Mouse (Mus musculus) spleen, adult 2 months (tissue): ENCODE results near the gene Grik4. TPM values are rescaled to one million over a fixed set of nuclear protein-coding genes. Genes with fewer than 3 reads are reported as not detected.

Experiments
- DNase-seq, 2 experiments: peaks; one replicate each; pipeline versions ENCODE4 v3.0.0 to v3.0.0-alpha.2; 2012 to 2021; ENCODE audit warnings: low spot score in 2 of 2, low read depth in 1 of 2
- H3K27ac ChIP-seq: fragments of 200-500 bp; 2 replicates; pipeline ENCODE4 v1.5.1; 2012; ENCODE audit warnings: low read length, inconsistent platforms; ENCODE audit not compliant: insufficient read depth
- H3K27me3 ChIP-seq: fragments of 200-500 bp; 2 replicates; pipeline ENCODE4 v1.6.1; 2012; ENCODE audit warnings: mild to moderate bottlenecking, moderate library complexity, low read length, inconsistent platforms; ENCODE audit not compliant: control insufficient read depth, insufficient read depth
- H3K36me3 ChIP-seq: fragments of 200-500 bp; 2 replicates; pipeline ENCODE4 v1.6.1; 2012; ENCODE audit warnings: mild to moderate bottlenecking, low read length, inconsistent platforms; ENCODE audit not compliant: control insufficient read depth, insufficient read depth
- H3K4me1 ChIP-seq: fragments of 200-500 bp; 2 replicates; pipeline ENCODE4 v1.6.1; 2011; ENCODE audit warnings: inconsistent platforms; ENCODE audit not compliant: control insufficient read depth, insufficient read depth, insufficient read length
- H3K4me3 ChIP-seq: fragments of 200-500 bp; 2 replicates; pipeline ENCODE4 v1.5.1; 2011; ENCODE audit warnings: mild to moderate bottlenecking, inconsistent platforms; ENCODE audit not compliant: insufficient read depth, insufficient read length; ENCODE audit errors: extremely low read depth
- CTCF ChIP-seq: fragments of 200-500 bp; IDR thresholded peaks from 2 replicates; pipeline ENCODE4 v1.5.1; 2011; ENCODE audit warnings: mild to moderate bottlenecking, inconsistent platforms; ENCODE audit not compliant: insufficient read depth, insufficient read length, insufficient replicate concordance; ENCODE audit errors: extremely low read depth
- POLR2A ChIP-seq: fragments of 200-500 bp; IDR thresholded peaks from 2 replicates; pipeline ENCODE4 v1.6.1; 2011; ENCODE audit warnings: low read depth, low read length, inconsistent platforms
- WGBS: fragments of 180-500 bp; shearing (Covaris S2); methylation state at CpG from one replicate; pipeline ENCODE4 v1.1.7; 2018; 5-methylcytosine and 5-hydroxymethylcytosine counted together
- polyA plus RNA-seq: library from polyadenylated mRNA; depleted of rRNA; stranded (reverse); fragments of >200 nt; gene quantifications from 2 replicates; pipeline ENCODE4 v1.2.3, GENCODE M21; 2012

The Grik4 gene
- polyA plus RNA-seq, 1 experiment, result 0.19 TPM

- no peak overlapping the region for H3K4me3 ChIP-seq
- no peak for TF ChIP-seq CTCF
- TF ChIP-seq POLR2A, result no peak
- H3K27me3 ChIP-seq, result no peaks in the 10 kb centered on the region
- DNase-seq, result no peak
- H3K4me1 ChIP-seq, result no peaks in the 10 kb centered on the region
- 68% methylated on average over 7 of the region's 7 CpGs for WGBS
- H3K36me3 ChIP-seq, result no peaks in the 10 kb centered on the region
- no peak overlapping the region for H3K27ac ChIP-seq
Observed at GRCm38 (mm10) chr9:42800138-42800537, 144.2 kb downstream of the Grik4 start.

GRCm38 (mm10) chr9:42799694-42800093 lies 144.6 kb downstream of the Grik4 start:
- Histone ChIP-seq H3K4me3 (no peak overlapping the region), H3K27ac (no peak overlapping the region), H3K4me1 (no peaks in the 10 kb centered on the region), H3K36me3 (no peaks in the 10 kb centered on the region), H3K27me3 (no peaks in the 10 kb centered on the region)
- WGBS, result 92% methylated on average over 5 of the region's 5 CpGs
- no peak for DNase-seq
- TF ChIP-seq POLR2A (no peak), CTCF (no peak)

DNA sequence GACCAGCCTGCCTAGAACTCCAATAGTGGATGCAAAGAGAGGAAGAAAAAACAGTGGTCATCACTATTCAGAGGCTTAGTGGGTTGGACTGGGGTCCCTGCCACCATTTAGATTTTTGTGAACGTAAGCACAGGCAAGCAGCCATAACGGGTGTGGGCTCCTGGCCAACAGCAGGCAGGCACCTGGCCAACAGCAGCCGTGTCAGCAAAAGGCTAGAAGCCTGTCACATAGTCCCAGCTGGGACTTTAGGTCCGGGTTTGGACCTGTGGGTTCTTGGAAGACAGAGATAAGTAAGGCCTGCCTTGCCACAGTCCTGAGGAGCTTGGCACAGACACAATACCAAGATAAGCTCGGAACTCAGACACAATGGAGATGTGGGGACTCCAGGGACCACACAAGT lies 145.1 kb downstream of the Grik4 start:
- no peak for TF ChIP-seq POLR2A
- no peak for TF ChIP-seq CTCF
- H3K27ac ChIP-seq, result no peak overlapping the region
- WGBS, result 40% methylated on average over 5 of the region's 5 CpGs
- no peak for DNase-seq
- no peaks in the 10 kb centered on the region for H3K4me1 ChIP-seq
- H3K4me3 ChIP-seq, result no peak overlapping the region
- H3K36me3 ChIP-seq, result no peaks in the 10 kb centered on the region
- no peaks in the 10 kb centered on the region for H3K27me3 ChIP-seq

DNA sequence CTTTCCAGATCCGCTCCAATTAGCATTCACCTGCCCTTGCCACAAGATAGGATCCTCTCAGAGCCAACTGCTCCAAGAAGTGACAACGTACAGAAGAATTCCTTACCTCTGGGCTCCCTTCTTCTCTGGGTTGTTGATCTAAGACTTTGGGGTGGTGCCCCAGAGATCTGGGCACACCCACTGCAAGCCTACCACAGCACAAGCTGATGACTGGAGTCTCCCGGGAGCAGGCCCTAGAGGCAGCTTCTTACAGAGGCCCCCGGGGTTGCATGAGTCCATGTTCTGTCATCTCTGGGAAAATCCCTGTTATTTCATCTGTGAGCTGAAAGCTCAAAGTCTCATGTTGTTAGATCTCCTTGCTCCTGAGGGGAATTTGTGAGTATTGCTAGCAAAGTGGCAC lies 146.0 kb downstream of the Grik4 start:
- no peak overlapping the region for H3K4me3 ChIP-seq
- no peak overlapping the region for H3K27ac ChIP-seq
- no peak for DNase-seq
- no peaks in the 10 kb centered on the region for H3K4me1 ChIP-seq
- TF ChIP-seq POLR2A (no peak), CTCF (no peak)
- 84% methylated on average over 4 of the region's 4 CpGs for WGBS
- H3K27me3 ChIP-seq, result no peaks in the 10 kb centered on the region
- no peaks in the 10 kb centered on the region for H3K36me3 ChIP-seq

DNA sequence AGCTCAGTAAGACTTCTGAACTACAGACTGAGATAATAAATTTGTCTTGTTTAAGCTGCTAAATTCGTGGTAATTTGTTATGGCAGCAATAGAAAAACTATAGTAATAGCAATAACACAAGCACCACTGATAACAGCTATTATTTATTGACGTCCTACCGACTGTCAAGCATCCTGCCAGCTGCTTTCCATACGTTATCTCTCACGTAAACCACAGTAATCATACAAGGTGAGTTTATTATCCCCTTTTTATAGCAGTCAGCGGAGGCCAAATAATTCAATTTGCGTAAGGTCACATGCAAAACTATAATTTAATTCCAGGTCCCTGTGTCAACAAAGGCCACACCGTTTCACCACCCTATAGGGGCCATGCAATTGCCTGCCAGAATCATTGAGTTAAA lies 147.0 kb downstream of the Grik4 start:
- H3K4me1 ChIP-seq, result no peaks in the 10 kb centered on the region
- no peaks in the 10 kb centered on the region for H3K27me3 ChIP-seq
- H3K27ac ChIP-seq, result no peak overlapping the region
- no peaks in the 10 kb centered on the region for H3K36me3 ChIP-seq
- no peak for DNase-seq
- TF ChIP-seq POLR2A (no peak), CTCF (no peak)
- 70% methylated on average over 8 of the region's 8 CpGs for WGBS
- no peak overlapping the region for H3K4me3 ChIP-seq

DNA sequence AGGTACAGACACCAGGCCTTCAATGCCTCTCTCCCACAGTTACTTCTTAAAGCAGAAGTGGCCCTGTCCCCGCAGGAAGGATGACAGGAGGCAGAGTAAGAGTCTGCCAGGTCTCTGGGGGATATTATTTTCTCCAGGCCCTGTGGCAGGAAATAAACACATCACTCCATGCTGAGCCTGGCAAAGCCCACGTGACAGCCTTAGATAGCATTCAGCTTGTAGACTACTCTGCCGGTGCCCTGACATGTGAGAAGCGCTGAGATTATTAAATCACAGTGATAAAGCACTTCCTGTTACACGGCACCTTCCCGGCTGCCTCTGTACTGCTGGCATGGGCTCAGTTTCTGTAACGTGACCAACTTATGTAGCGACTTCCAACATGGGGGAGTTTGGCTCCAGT lies 148.4 kb downstream of the Grik4 start:
- no peak for DNase-seq
- Histone ChIP-seq H3K27ac (no peak overlapping the region), H3K27me3 (no peaks in the 10 kb centered on the region), H3K4me3 (no peak overlapping the region), H3K4me1 (no peaks in the 10 kb centered on the region), H3K36me3 (no peaks in the 10 kb centered on the region)
- WGBS, result 6% methylated on average over 8 of the region's 8 CpGs
- no peak for TF ChIP-seq POLR2A
- TF ChIP-seq CTCF, result no peak

DNA sequence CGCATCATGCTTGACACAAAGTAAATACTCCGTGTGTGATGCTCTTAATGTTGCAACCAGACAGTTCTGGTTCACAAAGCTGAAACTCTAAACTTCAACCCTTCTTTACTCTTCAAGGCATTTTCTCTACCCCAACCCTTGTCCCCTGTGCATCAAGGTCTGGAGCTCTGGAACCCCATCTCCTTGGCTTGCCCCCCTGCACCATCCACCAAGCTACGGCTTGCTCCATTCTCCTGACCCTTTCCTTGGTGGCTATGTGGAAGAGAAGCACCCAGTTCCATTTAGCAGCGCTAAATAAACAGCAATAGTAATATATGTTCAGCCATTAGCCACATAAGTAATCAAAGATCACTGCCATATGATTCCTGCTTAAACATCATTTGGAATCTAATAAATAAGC lies 150.3 kb downstream of the Grik4 start:
- Histone ChIP-seq H3K4me3 (no peak overlapping the region), H3K27ac (no peak overlapping the region), H3K36me3 (no peaks in the 10 kb centered on the region), H3K27me3 (no peaks in the 10 kb centered on the region), H3K4me1 (no peaks in the 10 kb centered on the region)
- DNase-seq, result no peak
- TF ChIP-seq CTCF (no peak), POLR2A (no peak)
- 92% methylated on average over 4 of the region's 4 CpGs for WGBS

GRCm38 (mm10) chr9:42793581-42793980 lies 150.7 kb downstream of the Grik4 start:
- WGBS, result 78% methylated on average over 8 of the region's 8 CpGs
- Histone ChIP-seq H3K27me3 (no peaks in the 10 kb centered on the region), H3K27ac (no peak overlapping the region), H3K4me3 (no peak overlapping the region), H3K4me1 (no peaks in the 10 kb centered on the region), H3K36me3 (no peaks in the 10 kb centered on the region)
- TF ChIP-seq CTCF, result no peak
- TF ChIP-seq POLR2A, result no peak
- DNase-seq, result no peak
